Mouse (Mus musculus) C2C12 (cell line): ENCODE data around the gene Phlpp1.

ENCODE experiments used
- CTCF ChIP-seq: IDR thresholded peaks from one replicate; pipeline ENCODE4 v1.5.1; 2011; ENCODE audit not compliant: control insufficient read depth, insufficient read depth, insufficient read length
- MYOG ChIP-seq: IDR thresholded peaks from one replicate; pipeline ENCODE4 v1.6.1; 2011; ENCODE audit not compliant: control insufficient read depth, insufficient read length; ENCODE audit errors: extremely low read depth

- TF ChIP-seq CTCF (no peak), MYOG (no peak)
Observed at GRCm38 (mm10) chr1:106131697-106132349, 39.7 kb upstream of the Phlpp1 start.
